8 mouse cellular contexts compared by ENCODE assay signal in genomic region chr14:55866962-55867361, GRCm38 (mm10). TPM values are rescaled to one million over a fixed set of nuclear protein-coding genes. Genes with fewer than 3 reads are reported as not detected.
DNase-seq lines count a peak whose midpoint lies in the region; ATAC-seq and TF ChIP-seq lines count a peak whose summit lies in the region.

No protein-coding gene starts in this region.

- H3K27ac ChIP-seq in heart, adult 2 months, result no peak overlapping the region
- no peak overlapping the region for H3K27ac ChIP-seq in heart, embryonic 11.5 days (ENCODE audit: low read depth, low read length)
- H3K27ac ChIP-seq in thymus, adult 2 months (ENCODE audit: control insufficient read depth, insufficient read depth, low read length), result no peak overlapping the region
- no peak overlapping the region for H3K27ac ChIP-seq in hindbrain, postnatal 0 days

- no peak for TF ChIP-seq POLR2A in heart, adult 2 months (IDR thresholded peaks at IDR 0.05; ENCODE audit: insufficient read depth, low read depth, low read length)
- TF ChIP-seq POLR2A in thymus, adult 2 months (IDR thresholded peaks at IDR 0.05; ENCODE audit: control insufficient read depth, extremely low read depth, insufficient read depth, low read length, poor library complexity), result no peak

- H3K27me3 ChIP-seq in heart, adult 2 months (ENCODE audit: control insufficient read depth, insufficient read depth, low read length), result no peaks in the 10 kb centered on the region
- H3K27me3 ChIP-seq in heart, embryonic 11.5 days (ENCODE audit: control insufficient read depth, insufficient read depth, low read length), result no peaks in the 10 kb centered on the region
- no peaks in the 10 kb centered on the region for H3K27me3 ChIP-seq in thymus, adult 2 months (ENCODE audit: control insufficient read depth, insufficient read depth, low read length)
- no peaks in the 10 kb centered on the region for H3K27me3 ChIP-seq in hindbrain, postnatal 0 days (ENCODE audit: insufficient read depth, low read length)

- no peaks in the 10 kb centered on the region for H3K79me2 ChIP-seq in heart, adult 2 months (replicated peaks; ENCODE audit: control insufficient read depth, insufficient read depth, low read length)

- intact Hi-C loops in heart, adult 2 months (cut with DNase I), result loop anchor here (2.0 kb wide), 1 partner anchor 86 kb away; no protein-coding TSS in a partner anchor

- no peak for ATAC-seq in heart, embryonic 11.5 days (replicated peaks; ENCODE audit: insufficient number of reproducible peaks, low FRiP score, low TSS enrichment)
- ATAC-seq in hindbrain, postnatal 0 days, result no peak
- 0 out of 2 replicates have a peak, but pooled peaks have one; percentile 34 for ATAC-seq in megakaryocyte, adult 5-6 weeks (ENCODE audit: poor library complexity, severe bottlenecking)

- peak; percentile 97 for TF ChIP-seq CTCF in heart, adult 2 months (IDR thresholded peaks at IDR 0.05)
- TF ChIP-seq CTCF in thymus, adult 2 months (IDR thresholded peaks at IDR 0.05; ENCODE audit: borderline replicate concordance, control insufficient read depth, extremely low read depth, insufficient read depth, low read length, poor library complexity), result no peak
- TF ChIP-seq CTCF in hindbrain, postnatal 0 days (IDR thresholded peaks at IDR 0.05; ENCODE audit: low read depth), result peak; percentile 84

- no peaks in the 10 kb centered on the region for H3K9me3 ChIP-seq in heart, embryonic 11.5 days (replicated peaks; ENCODE audit: control insufficient read depth, low read length)
- H3K9me3 ChIP-seq in hindbrain, postnatal 0 days (ENCODE audit: low read length), result no peaks in the 10 kb centered on the region

- no peak overlapping the region for H3K9ac ChIP-seq in heart, adult 2 months (ENCODE audit: low read depth, low read length)
- H3K9ac ChIP-seq in heart, embryonic 11.5 days (ENCODE audit: low read depth, low read length), result no peak overlapping the region
- H3K9ac ChIP-seq in hindbrain, postnatal 0 days (replicated peaks; ENCODE audit: low read length), result no peak overlapping the region

- no peaks in the 10 kb centered on the region for H3K4me1 ChIP-seq in heart, adult 2 months (ENCODE audit: control insufficient read depth, insufficient read depth, low read length)
- H3K4me1 ChIP-seq in heart, embryonic 11.5 days (ENCODE audit: control insufficient read depth, insufficient read depth, low read length), result peaks cover 1% of the 10 kb centered on the region
- H3K4me1 ChIP-seq in thymus, adult 2 months (replicated peaks; ENCODE audit: control insufficient read depth, insufficient read depth, low read length), result no peaks in the 10 kb centered on the region
- no peaks in the 10 kb centered on the region for H3K4me1 ChIP-seq in hindbrain, postnatal 0 days (ENCODE audit: insufficient read depth, low read length)

- no peak overlapping the region for H3K4me2 ChIP-seq in heart, embryonic 11.5 days
- H3K4me2 ChIP-seq in hindbrain, postnatal 0 days (ENCODE audit: low read depth, low read length), result no peak overlapping the region

- no peak for TF ChIP-seq EP300 in heart, adult 2 months (IDR thresholded peaks at IDR 0.05; ENCODE audit: insufficient read depth, low read depth, low read length)

- H3K36me3 ChIP-seq in heart, adult 2 months (ENCODE audit: control insufficient read depth, insufficient read depth, low read length), result no peaks in the 10 kb centered on the region
- H3K36me3 ChIP-seq in heart, embryonic 11.5 days (ENCODE audit: control insufficient read depth, insufficient read depth, low read length), result peaks cover 46% of the 10 kb centered on the region
- H3K36me3 ChIP-seq in thymus, adult 2 months (ENCODE audit: control insufficient read depth, insufficient read depth, low read length), result no peaks in the 10 kb centered on the region
- H3K36me3 ChIP-seq in hindbrain, postnatal 0 days (ENCODE audit: insufficient read depth, low read length), result peaks cover 50% of the 10 kb centered on the region

- peak in 1 of 2 experiments; percentile 76 for DNase-seq in heart, adult 2 months
- DNase-seq in thymus, adult 2 months, result peak; percentile 22
- DNase-seq in thymus, postnatal 14 days, result no peak
- DNase-seq in brain, adult 2 months (ENCODE audit: low read depth, low spot score), result peak; percentile 73
- DNase-seq in hindbrain, postnatal 0 days (ENCODE audit: low spot score), result peak; percentile 74
- no peak for DNase-seq in spleen, postnatal 36 days (ENCODE audit: low spot score in 2 of 2)

- 34% methylated on average over 4 of the region's 4 CpGs for WGBS in heart, adult 2 months
- WGBS in heart, embryonic 11.5 days (ENCODE audit: insufficient replicate concordance), result 36% methylated on average over 4 of the region's 4 CpGs
- WGBS in thymus, adult 2 months, result 53% methylated on average over 4 of the region's 4 CpGs
- WGBS in hindbrain, postnatal 0 days, result 34% methylated on average over 4 of the region's 4 CpGs

- no peak overlapping the region for H3K4me3 ChIP-seq in heart, adult 2 months
- H3K4me3 ChIP-seq in heart, embryonic 11.5 days (ENCODE audit: low read depth, low read length), result no peak overlapping the region
- no peak overlapping the region for H3K4me3 ChIP-seq in thymus, adult 2 months (ENCODE audit: control insufficient read depth, insufficient read depth, low read length)
- no peak overlapping the region for H3K4me3 ChIP-seq in hindbrain, postnatal 0 days (ENCODE audit: low read length)

RNA-seq across cellular contexts. Expression of gene Nynrin, which starts 13.2 kb away (rescaled TPM):
- 1 to 10 TPM; 6.2 to 6.8 TPM for total RNA-seq in heart, adult 2 months (2021)
- 3.5 and 3.8 TPM in 2 replicates for polyA plus RNA-seq in heart, adult 2 months (2012; rRNA removed)
- polyA plus RNA-seq in heart, embryonic 11.5 days (2014; fragmentation: Nextera tagmentation; extraction: Ambion mirVana), result 12.5 and 20.3 TPM in 2 replicates
- polyA plus RNA-seq in thymus, adult 2 months (2012; rRNA removed), result 2.0 and 2.1 TPM in 2 replicates
- total RNA-seq in hindbrain, postnatal 0 days (2014; rRNA removed), result 33.6 and 39.3 TPM in 2 replicates
- polyA plus RNA-seq in hindbrain, postnatal 0 days (2015; fragmentation: Nextera tagmentation; extraction: Ambion mirVana), result 5.1 and 6.4 TPM in 2 replicates
- total RNA-seq in megakaryocyte, adult 5-6 weeks (2015), result 1.1 and 1.6 TPM in 2 replicates
- 1.4 and 1.5 TPM in 2 replicates for total RNA-seq in megakaryocyte, adult 5-6 weeks (2017)

RNA-seq across cellular contexts. Expression of gene Cbln3, which starts 17.2 kb away (rescaled TPM):
- under 1 TPM in 1 of 2 experiments, not detected in 1; 0.18 TPM for total RNA-seq in heart, adult 2 months (2021)
- polyA plus RNA-seq in heart, adult 2 months (2012; rRNA removed), result 0.06 TPM in 2 replicates
- polyA plus RNA-seq in heart, embryonic 11.5 days (2014; fragmentation: Nextera tagmentation; extraction: Ambion mirVana), result 0.30 and 0.42 TPM in 2 replicates
- 0.04 and 0.09 TPM in 2 replicates for polyA plus RNA-seq in thymus, adult 2 months (2012; rRNA removed)
- total RNA-seq in hindbrain, postnatal 0 days (2014; rRNA removed), result 2.1 and 5.0 TPM in 2 replicates
- polyA plus RNA-seq in hindbrain, postnatal 0 days (2015; fragmentation: Nextera tagmentation; extraction: Ambion mirVana), result 0.67 and 0.68 TPM in 2 replicates
- 0.40 TPM in 1 of 2 replicates, not detected in the other for total RNA-seq in megakaryocyte, adult 5-6 weeks (2015)
- total RNA-seq in megakaryocyte, adult 5-6 weeks (2017), result 0.44 TPM in 1 of 2 replicates, not detected in the other

RNA-seq across cellular contexts. Expression of gene Khnyn, which starts 17.8 kb away (rescaled TPM):
- 10 to 100 TPM in 1 of 2 experiments, 1 to 10 TPM in 1; 8.8 to 11.6 TPM for total RNA-seq in heart, adult 2 months (2021)
- 9.3 and 13.3 TPM in 2 replicates for polyA plus RNA-seq in heart, adult 2 months (2012; rRNA removed)
- 6.0 and 8.9 TPM in 2 replicates for polyA plus RNA-seq in heart, embryonic 11.5 days (2014; fragmentation: Nextera tagmentation; extraction: Ambion mirVana)
- polyA plus RNA-seq in thymus, adult 2 months (2012; rRNA removed), result 33.7 and 35.5 TPM in 2 replicates
- 15.1 and 17.9 TPM in 2 replicates for total RNA-seq in hindbrain, postnatal 0 days (2014; rRNA removed)
- polyA plus RNA-seq in hindbrain, postnatal 0 days (2015; fragmentation: Nextera tagmentation; extraction: Ambion mirVana), result 7.0 and 7.1 TPM in 2 replicates
- total RNA-seq in megakaryocyte, adult 5-6 weeks (2015), result 9.4 and 11.8 TPM in 2 replicates
- 33.7 and 37.6 TPM in 2 replicates for total RNA-seq in megakaryocyte, adult 5-6 weeks (2017)

RNA-seq across cellular contexts. Expression of gene Sdr39u1, which starts 33.1 kb away (rescaled TPM):
- 100 to 1,000 TPM; 112 to 127 TPM for total RNA-seq in heart, adult 2 months (2021)
- 142 and 156 TPM in 2 replicates for polyA plus RNA-seq in heart, adult 2 months (2012; rRNA removed)
- polyA plus RNA-seq in heart, embryonic 11.5 days (2014; fragmentation: Nextera tagmentation; extraction: Ambion mirVana), result 36.9 and 42.2 TPM in 2 replicates
- 50.2 and 54.8 TPM in 2 replicates for polyA plus RNA-seq in thymus, adult 2 months (2012; rRNA removed)
- total RNA-seq in hindbrain, postnatal 0 days (2014; rRNA removed), result 120 and 138 TPM in 2 replicates
- 134 and 136 TPM in 2 replicates for polyA plus RNA-seq in hindbrain, postnatal 0 days (2015; fragmentation: Nextera tagmentation; extraction: Ambion mirVana)
- total RNA-seq in megakaryocyte, adult 5-6 weeks (2015), result 1.9 and 3.0 TPM in 2 replicates
- 0.99 and 2.9 TPM in 2 replicates for total RNA-seq in megakaryocyte, adult 5-6 weeks (2017)

RNA-seq across cellular contexts. Expression of gene Nfatc4, which starts 44.0 kb away (rescaled TPM):
- total RNA-seq in heart, adult 2 months (2021), result 1 to 10 TPM; 3.6 to 5.1 TPM
- 6.0 and 7.3 TPM in 2 replicates for polyA plus RNA-seq in heart, adult 2 months (2012; rRNA removed)
- 15.5 and 16.9 TPM in 2 replicates for polyA plus RNA-seq in heart, embryonic 11.5 days (2014; fragmentation: Nextera tagmentation; extraction: Ambion mirVana)
- 2.3 and 2.7 TPM in 2 replicates for polyA plus RNA-seq in thymus, adult 2 months (2012; rRNA removed)
- 13.9 and 21.9 TPM in 2 replicates for total RNA-seq in hindbrain, postnatal 0 days (2014; rRNA removed)
- polyA plus RNA-seq in hindbrain, postnatal 0 days (2015; fragmentation: Nextera tagmentation; extraction: Ambion mirVana), result 5.9 and 6.8 TPM in 2 replicates
- not detected in 2 replicates for total RNA-seq in megakaryocyte, adult 5-6 weeks (2015)
- total RNA-seq in megakaryocyte, adult 5-6 weeks (2017), result not detected in 2 replicates

Comparison
In these comparisons a context has a peak if more than half of its experiments do, and no peak if none do; other contexts are left out.
1. DNase-seq: peak in thymus, adult 2 months (single experiment), brain, adult 2 months (single experiment) and hindbrain, postnatal 0 days (single experiment); none in thymus, postnatal 14 days (single experiment) and spleen, postnatal 36 days (0 of 2).